Mouse (Mus musculus): ENCODE data around the gene Bmp7. TPM values are rescaled to one million over a fixed set of nuclear protein-coding genes. Genes with fewer than 3 reads are reported as not detected.

Gene Bmp7
- 34.0 and 35.9 TPM in 2 replicates for total RNA-seq (2014; rRNA removed)
- 14.8 and 15.3 TPM in 2 replicates for polyA plus RNA-seq (2015; fragmentation: Nextera tagmentation; extraction: Ambion mirVana)

DNA sequence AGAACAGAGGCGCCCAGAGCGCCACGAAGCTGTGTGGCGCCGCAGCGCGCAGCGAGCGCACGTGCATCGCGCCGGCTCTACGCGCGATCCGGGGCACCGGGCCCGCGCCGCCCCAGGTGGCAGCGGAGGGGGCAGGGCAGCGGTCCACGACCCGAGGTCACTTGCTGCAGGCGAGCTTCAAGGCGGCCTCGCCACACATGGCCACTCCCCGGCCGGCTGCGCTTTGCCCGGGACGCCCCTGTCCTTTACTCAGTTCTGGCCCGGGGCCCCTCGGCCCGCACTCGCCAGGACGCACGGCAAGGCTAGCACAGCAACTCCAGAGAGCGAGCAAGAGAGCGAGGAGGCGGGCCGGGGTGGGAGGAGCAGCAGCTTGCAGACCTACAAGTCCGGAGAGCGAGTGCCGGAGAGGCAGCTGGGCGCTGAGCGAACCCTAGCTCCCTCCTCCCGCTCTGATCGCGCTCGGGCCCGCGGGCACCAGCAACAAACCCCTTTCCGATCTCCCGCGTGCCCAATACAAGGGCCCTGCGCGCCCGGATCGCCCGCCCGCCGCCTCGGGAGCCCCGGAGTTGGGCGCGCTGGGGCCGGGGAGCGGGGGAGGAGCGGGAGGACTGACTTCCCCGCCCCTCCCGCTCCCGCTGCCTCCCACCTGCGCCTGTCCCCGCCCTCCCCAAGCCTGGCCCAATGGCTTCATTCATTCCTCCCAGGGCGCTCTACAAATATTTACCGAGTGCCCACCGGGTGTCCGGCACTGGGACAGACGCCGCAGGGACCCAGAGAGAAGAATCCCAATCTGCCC is at the start of gene Bmp7:
Gene Bmp7, minus strand, starts transcription at position 319 of the 796 bp plus-strand sequence.
- Histone ChIP-seq H3K9ac (replicated peaks; ENCODE audit: low read length, poor library complexity, severe bottlenecking) (peak within 1 kb of the TSS; percentile 39), H3K4me1 (ENCODE audit: insufficient read depth, low read length) (peaks cover 11% of the 10 kb centered on the region), H3K27ac (ENCODE audit: low read depth, low read length) (no peak within 1 kb of the TSS; the same call in 1 of the 2 replicates), H3K9me3 (ENCODE audit: low read length) (no peaks in the 10 kb centered on the region), H3K36me3 (ENCODE audit: insufficient read depth, low read length) (no peaks in the 10 kb centered on the region), H3K4me3 (ENCODE audit: low read depth, low read length) (peak within 1 kb of the TSS; percentile 46), H3K27me3 (ENCODE audit: insufficient read depth, low read length) (peaks cover 57% of the 10 kb centered on the region), H3K4me2 (ENCODE audit: low read depth, low read length, poor library complexity, severe bottlenecking) (peak within 1 kb of the TSS; percentile 95)
- WGBS: under 1% methylated on average over 48 of the region's 82 CpGs
- DNase-seq (ENCODE audit: low spot score): peak; percentile 69
- ATAC-seq (ENCODE audit: low FRiP score): peak; percentile 63; the same call in 1 of the 2 replicates
- TF ChIP-seq CTCF (IDR thresholded peaks at IDR 0.05): no peak

DNA sequence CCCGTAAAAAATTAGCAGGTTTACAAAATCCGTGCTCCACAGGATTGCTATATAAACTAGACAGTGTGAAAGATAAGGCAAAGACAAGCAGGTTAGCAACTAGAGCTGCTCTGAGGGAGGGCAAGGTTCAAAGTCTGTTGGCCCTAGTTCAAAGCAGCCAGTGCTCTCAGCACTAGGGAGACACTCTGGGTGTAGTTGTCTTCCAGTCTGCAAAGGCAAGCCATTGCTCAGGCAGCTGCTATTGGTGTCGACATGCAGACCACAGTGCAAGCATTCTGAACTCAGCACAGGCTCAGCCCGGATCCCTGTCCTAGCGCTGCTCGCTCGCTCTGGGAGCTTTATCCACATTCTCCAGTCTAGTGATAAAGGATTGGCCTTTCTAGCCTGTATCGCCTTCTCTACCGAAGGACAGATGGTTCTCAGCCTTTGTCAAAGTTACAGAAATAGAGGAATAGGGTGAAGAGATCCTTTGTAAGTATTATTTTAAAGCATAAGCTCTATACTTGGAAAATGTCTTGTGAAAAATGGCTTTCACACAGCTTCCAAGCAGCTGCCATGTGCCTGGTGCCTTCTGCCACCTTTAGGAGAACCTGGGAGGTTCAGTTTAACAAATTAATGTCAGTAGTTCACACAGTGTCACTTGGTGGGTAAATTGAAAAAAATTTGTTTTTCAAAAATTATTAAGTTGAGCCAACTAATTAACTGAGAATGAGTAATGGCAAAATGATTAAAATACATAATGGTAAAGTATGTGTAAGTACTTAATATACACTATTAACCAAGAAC is 42.8 kb upstream of the Bmp7 start:
- H3K4me1 ChIP-seq (ENCODE audit: insufficient read depth, low read length): no peaks in the 10 kb centered on the region
- no peaks in the 10 kb centered on the region for H3K9me3 ChIP-seq (ENCODE audit: low read length)
- H3K4me3 ChIP-seq (ENCODE audit: low read depth, low read length): no peak overlapping the region
- no peaks in the 10 kb centered on the region for H3K36me3 ChIP-seq (ENCODE audit: insufficient read depth, low read length)
- TF ChIP-seq CTCF (IDR thresholded peaks at IDR 0.05): peak; percentile 67
- no peak overlapping the region for H3K9ac ChIP-seq (replicated peaks; ENCODE audit: low read length, poor library complexity, severe bottlenecking)
- ATAC-seq (ENCODE audit: low FRiP score): no peak
- WGBS: 72% methylated on average over 9 of the region's 9 CpGs
- no peaks in the 10 kb centered on the region for H3K27me3 ChIP-seq (ENCODE audit: insufficient read depth, low read length)
- no peak overlapping the region for H3K4me2 ChIP-seq (ENCODE audit: low read depth, low read length, poor library complexity, severe bottlenecking)
- no peak overlapping the region for H3K27ac ChIP-seq (ENCODE audit: low read depth, low read length)
- DNase-seq (ENCODE audit: low spot score): no peak

DNA sequence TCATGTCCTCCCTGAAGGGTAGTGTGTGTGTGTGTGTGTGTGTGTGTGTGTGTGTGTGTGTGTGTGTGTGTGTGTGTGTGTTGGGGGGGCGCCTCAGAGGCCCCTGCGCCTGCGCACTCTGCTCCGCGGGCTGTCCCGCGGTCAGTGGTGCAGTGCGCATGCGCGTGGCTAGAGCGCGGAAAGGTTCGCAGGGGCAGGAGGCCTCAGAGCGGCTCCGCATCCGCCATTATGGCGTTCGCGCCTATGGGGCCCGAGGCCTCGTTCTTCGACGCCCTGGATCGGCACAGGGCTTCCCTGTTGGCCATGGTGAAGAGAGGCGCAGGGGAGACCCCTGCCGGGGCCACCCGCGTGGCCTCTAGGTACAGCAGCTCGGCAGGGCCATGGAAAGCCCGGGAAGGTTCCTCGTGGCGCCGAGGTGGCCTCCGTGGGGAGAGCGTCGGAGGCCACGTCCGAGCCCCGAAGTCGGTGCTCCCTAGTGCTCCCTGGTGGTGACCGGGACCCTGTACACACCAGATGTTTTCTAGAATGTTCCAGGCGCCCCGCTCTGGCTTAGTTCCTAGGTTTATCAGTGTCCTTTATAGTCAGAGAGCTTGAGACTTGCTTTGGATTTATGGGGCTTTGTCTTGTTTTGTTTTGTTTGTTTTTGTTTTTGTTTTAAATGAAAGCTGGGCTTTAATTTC is 39.7 kb upstream of the Bmp7 start:
- no peak for TF ChIP-seq CTCF (IDR thresholded peaks at IDR 0.05)
- no peak overlapping the region for H3K4me2 ChIP-seq (ENCODE audit: low read depth, low read length, poor library complexity, severe bottlenecking)
- 95% methylated on average over 43 of the region's 43 CpGs for WGBS
- no peak for ATAC-seq (ENCODE audit: low FRiP score)
- no peak overlapping the region for H3K4me3 ChIP-seq (ENCODE audit: low read depth, low read length)
- no peaks in the 10 kb centered on the region for H3K9me3 ChIP-seq (ENCODE audit: low read length)
- DNase-seq (ENCODE audit: low spot score): no peak
- no peak overlapping the region for H3K27ac ChIP-seq (ENCODE audit: low read depth, low read length)
- no peaks in the 10 kb centered on the region for H3K36me3 ChIP-seq (ENCODE audit: insufficient read depth, low read length)
- H3K27me3 ChIP-seq (ENCODE audit: insufficient read depth, low read length): no peaks in the 10 kb centered on the region
- H3K4me1 ChIP-seq (ENCODE audit: insufficient read depth, low read length): no peaks in the 10 kb centered on the region; the same call in 1 of the 2 replicates
- no peak overlapping the region for H3K9ac ChIP-seq (replicated peaks; ENCODE audit: low read length, poor library complexity, severe bottlenecking)

DNA sequence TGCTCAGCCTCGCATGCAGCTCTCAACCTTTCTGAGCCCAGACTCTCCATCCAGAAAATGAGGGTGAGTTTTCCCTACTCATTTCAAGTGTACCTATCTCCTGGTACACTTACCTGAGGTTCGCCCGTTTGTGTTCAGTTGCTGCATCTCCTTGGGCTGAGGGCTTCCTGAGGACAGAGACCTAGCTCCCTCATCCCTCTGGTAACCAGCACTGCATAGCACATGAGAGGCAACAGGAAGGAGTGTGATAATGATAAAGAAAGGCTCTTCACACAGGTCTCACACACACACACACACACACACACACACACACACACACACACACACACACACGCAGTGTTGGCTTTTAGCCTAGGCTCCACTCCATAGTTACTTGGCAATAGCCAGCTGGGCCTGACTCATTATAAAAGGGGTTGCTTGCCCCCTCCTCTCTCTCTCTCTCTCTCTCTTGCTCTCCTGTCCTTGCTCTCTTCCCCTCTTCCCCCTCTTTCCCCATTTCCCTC is 38.1 kb upstream of the Bmp7 start:
- Histone ChIP-seq H3K9ac (replicated peaks; ENCODE audit: low read length, poor library complexity, severe bottlenecking) (no peak overlapping the region), H3K4me2 (ENCODE audit: low read depth, low read length, poor library complexity, severe bottlenecking) (no peak overlapping the region), H3K27ac (ENCODE audit: low read depth, low read length) (no peak overlapping the region), H3K9me3 (ENCODE audit: low read length) (no peaks in the 10 kb centered on the region), H3K27me3 (ENCODE audit: insufficient read depth, low read length) (no peaks in the 10 kb centered on the region), H3K4me3 (ENCODE audit: low read depth, low read length) (no peak overlapping the region), H3K4me1 (ENCODE audit: insufficient read depth, low read length) (no peaks in the 10 kb centered on the region; the same call in 1 of the 2 replicates), H3K36me3 (ENCODE audit: insufficient read depth, low read length) (no peaks in the 10 kb centered on the region)
- ATAC-seq (ENCODE audit: low FRiP score): 0 out of 2 replicates have a peak, but pooled peaks have one; percentile 41
- WGBS: 59% methylated on average over 4 of the region's 4 CpGs
- TF ChIP-seq CTCF (IDR thresholded peaks at IDR 0.05): no peak
- DNase-seq (ENCODE audit: low spot score): peak; percentile 56

DNA sequence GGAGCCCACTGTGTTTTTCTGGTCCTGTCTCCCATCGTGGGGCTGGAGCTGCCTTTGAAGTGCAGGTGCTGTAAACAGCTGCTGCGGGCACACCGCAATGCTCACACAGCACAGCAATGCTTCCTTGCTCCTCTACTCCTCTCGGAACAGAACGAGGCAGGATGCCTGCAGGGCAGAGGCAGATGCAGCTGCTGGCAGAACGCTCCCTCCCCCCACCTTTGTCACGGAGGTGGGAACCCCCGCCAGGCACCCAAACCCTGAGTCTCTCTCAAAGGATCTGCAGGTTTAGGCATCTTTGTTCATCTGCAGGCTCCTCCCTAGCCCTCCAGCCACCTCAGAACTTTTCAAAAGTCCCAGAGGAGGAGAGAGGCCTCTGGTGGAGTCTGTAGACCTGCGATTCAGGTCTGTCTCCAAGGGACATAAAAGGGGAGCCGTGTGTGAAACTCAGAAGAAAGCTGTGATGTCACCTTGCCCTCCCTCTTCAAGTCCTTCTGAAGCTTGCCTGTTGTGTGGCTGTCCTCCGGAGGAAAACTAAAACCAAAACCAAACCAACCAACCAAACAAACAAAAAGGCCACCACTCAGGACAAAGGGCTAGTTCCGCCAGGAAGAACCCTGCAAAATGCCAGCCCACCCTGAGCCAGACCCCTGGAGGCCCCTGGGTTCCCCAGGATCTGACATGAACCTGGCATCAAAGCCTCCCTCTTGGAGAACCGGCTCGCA is 37.4 kb upstream of the Bmp7 start, which contains the start of gene Spo11:
Gene Spo11, plus strand, starts transcription at position 292 of the 722 bp plus-strand sequence.
- Histone ChIP-seq H3K4me2 (ENCODE audit: low read depth, low read length, poor library complexity, severe bottlenecking) (peak within 1 kb of the TSS; percentile 20; the same call in 1 of the 2 replicates), H3K9ac (replicated peaks; ENCODE audit: low read length, poor library complexity, severe bottlenecking) (no peak within 1 kb of the TSS), H3K27me3 (ENCODE audit: insufficient read depth, low read length) (no peaks in the 10 kb centered on the region), H3K36me3 (ENCODE audit: insufficient read depth, low read length) (no peaks in the 10 kb centered on the region), H3K9me3 (ENCODE audit: low read length) (no peaks in the 10 kb centered on the region), H3K27ac (ENCODE audit: low read depth, low read length) (no peak within 1 kb of the TSS), H3K4me3 (ENCODE audit: low read depth, low read length) (no peak within 1 kb of the TSS), H3K4me1 (ENCODE audit: insufficient read depth, low read length) (no peaks in the 10 kb centered on the region; the same call in 1 of the 2 replicates)
- DNase-seq (ENCODE audit: low spot score) (no peak), ATAC-seq (ENCODE audit: low FRiP score) (no peak)
- no peak for TF ChIP-seq CTCF (IDR thresholded peaks at IDR 0.05)
- WGBS: 17% methylated on average over 14 of the region's 14 CpGs
